ENCODE assay signal across 12 mouse cellular contexts in genomic region chr11:68114202-68114601, GRCm38 (mm10).
DNase-seq lines count a peak whose midpoint lies in the region; TF ChIP-seq lines count a peak whose summit lies in the region.
"Had no signal": no experiment of that assay in that cellular context is flagged by ENCODE, and none has a peak within 500 bp of the region (broad histone marks: within the 10 kb centered on the region; RNA-seq: fewer than 3 reads in every experiment).

No protein-coding gene starts in this region.

- DNase-seq in cerebellum, postnatal 10 days, result peak; percentile 18 to 24
- no peak for DNase-seq in cerebellum, adult 11-12 months
- DNase-seq in kidney, adult 2 months, result no peak
- DNase-seq in kidney, postnatal 25 days, result no peak
- peak; percentile 46 for DNase-seq in lung, postnatal 36 days
- DNase-seq in spleen, postnatal 14 days (ENCODE audit: low spot score in 2 of 2), result no peak
- no peak for DNase-seq in MN1 (ENCODE audit: low spot score)
- DNase-seq: gastrocnemius, postnatal 25 days; kidney, adult 9 months; left cerebral cortex, postnatal 4 days; retina, postnatal 1 day had no signal

- no peak for TF ChIP-seq POLR2A in kidney, adult 2 months (IDR thresholded peaks at IDR 0.05; ENCODE audit: low read depth, low read length)
- no peak for TF ChIP-seq POLR2A in ES-Bruce4 (IDR thresholded peaks at IDR 0.05; ENCODE audit: insufficient read depth, low read length)

- no peak for TF ChIP-seq EP300 in ES-Bruce4 (IDR thresholded peaks at IDR 0.05; ENCODE audit: insufficient read depth, low read depth, low read length)

- H3K9me3 ChIP-seq in ES-Bruce4 (replicated peaks; ENCODE audit: control insufficient read depth, insufficient read depth, low read length, poor library complexity, severe bottlenecking), result 0 out of 2 replicates have a peak, but pooled peaks cover 3% of the 10 kb centered on the region

- no peak overlapping the region for H3K27ac ChIP-seq in kidney, adult 2 months (ENCODE audit: insufficient read depth, low read depth, low read length)
- no peak overlapping the region for H3K27ac ChIP-seq in ES-Bruce4 (ENCODE audit: insufficient read depth, low read length)

- peak; percentile 32; the same call in 1 of the 2 replicates for TF ChIP-seq CTCF in kidney, adult 2 months (conservative IDR thresholded peaks at IDR 0.05; ENCODE audit: insufficient read depth, insufficient read length, low read depth, low read length)
- TF ChIP-seq CTCF in ES-Bruce4 (IDR thresholded peaks at IDR 0.05; ENCODE audit: low read depth, low read length), result peak; percentile 72

- no peaks in the 10 kb centered on the region for H3K4me1 ChIP-seq in kidney, adult 2 months (ENCODE audit: control insufficient read depth, insufficient read depth, low read length)
- H3K4me1 ChIP-seq in ES-Bruce4 (ENCODE audit: control insufficient read depth, insufficient read depth, low read length), result no peaks in the 10 kb centered on the region

- no peak overlapping the region for H3K4me3 ChIP-seq in kidney, adult 2 months (ENCODE audit: insufficient read depth, low read depth, low read length)
- H3K4me3 ChIP-seq in ES-Bruce4 (ENCODE audit: low read depth, low read length), result no peak overlapping the region

- 66% methylated on average over 6 of the region's 6 CpGs for WGBS in kidney, adult 2 months

- H3K36me3 ChIP-seq in kidney, adult 2 months (ENCODE audit: control insufficient read depth, insufficient read depth, low read length), result no peaks in the 10 kb centered on the region
- H3K36me3 ChIP-seq in ES-Bruce4 (ENCODE audit: control insufficient read depth, insufficient read depth, low read length, poor library complexity, severe bottlenecking), result no peaks in the 10 kb centered on the region

- no peaks in the 10 kb centered on the region for H3K27me3 ChIP-seq in kidney, adult 2 months (replicated peaks; ENCODE audit: control insufficient read depth, insufficient read depth, low read length)
- no peaks in the 10 kb centered on the region for H3K27me3 ChIP-seq in ES-Bruce4 (ENCODE audit: control insufficient read depth, insufficient read depth, low read length, poor library complexity, severe bottlenecking)

- H3K9ac ChIP-seq in ES-Bruce4 (ENCODE audit: low read depth, poor library complexity, severe bottlenecking), result no peak overlapping the region

Comparison
In these comparisons a context has a peak if more than half of its experiments do, and no peak if none do; other contexts are left out.
1. DNase-seq: peak in cerebellum, postnatal 10 days (2 of 2) and lung, postnatal 36 days (single experiment); none in cerebellum, adult 11-12 months (single experiment), kidney, adult 2 months (single experiment), kidney, postnatal 25 days (0 of 2), spleen, postnatal 14 days (0 of 2) and MN1 (single experiment).